ENCODE assay signal across 9 mouse cellular contexts in genomic region chr2:69884581-69884980, GRCm38 (mm10). TPM values are rescaled to one million over a fixed set of nuclear protein-coding genes. Genes with fewer than 3 reads are reported as not detected.
A peak's percentile ranks its signal among the peaks of the same experiment; 100 is the strongest.
DNase-seq lines count a peak whose midpoint lies in the region; ATAC-seq and TF ChIP-seq lines count a peak whose summit lies in the region.
"Had no signal": no experiment of that assay in that cellular context is flagged by ENCODE, and none has a peak within 500 bp of the region (broad histone marks: within the 10 kb centered on the region; RNA-seq: fewer than 3 reads in every experiment).

No protein-coding gene starts in this region.

- no peaks in the 10 kb centered on the region for H3K27me3 ChIP-seq in embryonic facial prominence, embryonic 11.5 days (ENCODE audit: control insufficient read depth, insufficient read depth, low read length)
- no peaks in the 10 kb centered on the region for H3K27me3 ChIP-seq in intestine, embryonic 16.5 days (replicated peaks; ENCODE audit: control insufficient read depth, insufficient read depth, low read length)
- H3K27me3 ChIP-seq in neural tube, embryonic 13.5 days, result no peaks in the 10 kb centered on the region

- no peaks in the 10 kb centered on the region for H3K36me3 ChIP-seq in embryonic facial prominence, embryonic 11.5 days (replicated peaks; ENCODE audit: control insufficient read depth, insufficient read depth, low read depth, low read length)
- no peaks in the 10 kb centered on the region for H3K36me3 ChIP-seq in intestine, embryonic 16.5 days (ENCODE audit: control insufficient read depth, insufficient read depth, low read length)
- H3K36me3 ChIP-seq in neural tube, embryonic 13.5 days, result no peaks in the 10 kb centered on the region

- no peaks in the 10 kb centered on the region for H3K4me1 ChIP-seq in embryonic facial prominence, embryonic 11.5 days (ENCODE audit: control insufficient read depth, insufficient read depth, low read length)
- H3K4me1 ChIP-seq in intestine, embryonic 16.5 days (ENCODE audit: control insufficient read depth, insufficient read depth, low read length), result 0 out of 2 replicates have a peak, but pooled peaks cover 4% of the 10 kb centered on the region
- H3K4me1 ChIP-seq in neural tube, embryonic 13.5 days (replicated peaks), result peaks cover 18% of the 10 kb centered on the region

- 66% methylated on average over 6 of the region's 6 CpGs for WGBS in embryonic facial prominence, embryonic 11.5 days
- 50% methylated on average over 6 of the region's 6 CpGs for WGBS in intestine, embryonic 16.5 days
- 60% methylated on average over 6 of the region's 6 CpGs for WGBS in neural tube, embryonic 13.5 days

- no peak overlapping the region for H3K27ac ChIP-seq in left cerebral cortex, adult 2 months
- H3K27ac ChIP-seq in embryonic facial prominence, embryonic 11.5 days (replicated peaks; ENCODE audit: low read depth, low read length), result no peak overlapping the region
- H3K27ac ChIP-seq in intestine, embryonic 16.5 days (ENCODE audit: low read length), result no peak overlapping the region
- H3K27ac ChIP-seq in neural tube, embryonic 13.5 days (replicated peaks), result no peak overlapping the region

- no peak for ATAC-seq in embryonic facial prominence, embryonic 11.5 days (replicated peaks; ENCODE audit: insufficient number of reproducible peaks, low FRiP score, low TSS enrichment, low read depth)
- ATAC-seq in intestine, embryonic 16.5 days, result no peak
- no peak for ATAC-seq in neural tube, embryonic 13.5 days (ENCODE audit: low read depth)
- no peak for ATAC-seq in CD4-positive, CD25-positive, alpha-beta regulatory T cell, adult 4 months

- H3K9ac ChIP-seq in embryonic facial prominence, embryonic 11.5 days (replicated peaks; ENCODE audit: low read length), result no peak overlapping the region
- no peak overlapping the region; the same call in 1 of the 2 replicates for H3K9ac ChIP-seq in intestine, embryonic 16.5 days (ENCODE audit: low read depth, low read length)
- 0 out of 2 replicates have a peak overlapping the region, but pooled peaks have one; percentile 81 for H3K9ac ChIP-seq in neural tube, embryonic 13.5 days

- no peak for TF ChIP-seq CTCF in left cerebral cortex, adult 2 months (IDR thresholded peaks at IDR 0.05)

- peak overlapping the region; percentile 61 for H3K4me3 ChIP-seq in left cerebral cortex, adult 2 months
- peak overlapping the region; percentile 51 for H3K4me3 ChIP-seq in embryonic facial prominence, embryonic 11.5 days (ENCODE audit: low read depth, low read length)
- peak overlapping the region; percentile 70 for H3K4me3 ChIP-seq in intestine, embryonic 16.5 days (ENCODE audit: low read length)
- peak overlapping the region; percentile 57 for H3K4me3 ChIP-seq in neural tube, embryonic 13.5 days

- no peak for DNase-seq in left cerebral cortex, adult 2 months (ENCODE audit: extremely low spot score in 1 of 2, low spot score in 2 of 2)
- no peak for DNase-seq in left cerebral cortex, postnatal 36 days (ENCODE audit: low spot score in 2 of 2)
- DNase-seq in embryonic facial prominence, embryonic 11.5 days (ENCODE audit: low spot score), result no peak
- no peak for DNase-seq in right cerebral cortex, postnatal 14 days
- DNase-seq in urinary bladder, postnatal 25 days (ENCODE audit: low spot score), result no peak
- DNase-seq: adrenal gland, postnatal 14 days had no signal

- no peaks in the 10 kb centered on the region for H3K9me3 ChIP-seq in embryonic facial prominence, embryonic 11.5 days (replicated peaks; ENCODE audit: control insufficient read depth, low read length)
- H3K9me3 ChIP-seq in intestine, embryonic 16.5 days (ENCODE audit: control insufficient read depth, low read length), result no peaks in the 10 kb centered on the region
- H3K9me3 ChIP-seq in neural tube, embryonic 13.5 days, result no peaks in the 10 kb centered on the region

- H3K4me2 ChIP-seq in embryonic facial prominence, embryonic 11.5 days (ENCODE audit: low read depth, low read length), result peak overlapping the region; percentile 37
- peak overlapping the region; percentile 74 for H3K4me2 ChIP-seq in intestine, embryonic 16.5 days (ENCODE audit: low read depth, low read length)
- peak overlapping the region; percentile 78 for H3K4me2 ChIP-seq in neural tube, embryonic 13.5 days

- intact Hi-C loops in left cerebral cortex, adult 2 months (cut with DNase I), result no loop called here
- intact Hi-C loops in left cerebral cortex, postnatal 36 days (cut with DNase I), result no loop called here

RNA-seq across cellular contexts. Expression of gene Mettl5, which starts 0.8 kb away (rescaled TPM):
- total RNA-seq in left cerebral cortex, adult 2 months (2021), result 10 to 100 TPM; 13.5 to 15.2 TPM
- 10 to 100 TPM; 11.4 to 12.8 TPM for total RNA-seq in left cerebral cortex, postnatal 36 days (2021)
- 31.5 and 36.9 TPM in 2 replicates for polyA plus RNA-seq in embryonic facial prominence, embryonic 11.5 days (2014; fragmentation: Nextera tagmentation; extraction: Ambion mirVana)
- 36.7 and 38.5 TPM in 2 replicates for polyA plus RNA-seq in intestine, embryonic 16.5 days (2015; fragmentation: Nextera tagmentation; extraction: Ambion mirVana)
- 26.9 and 31.0 TPM in 2 replicates for polyA plus RNA-seq in neural tube, embryonic 13.5 days (2015; fragmentation: Nextera tagmentation; extraction: Ambion mirVana)
- 10 to 100 TPM; 73.1 to 75.3 TPM for polyA plus RNA-seq in CD4-positive, CD25-positive, alpha-beta regulatory T cell, adult 4 months (2017; shearing (Covaris generic))

RNA-seq across cellular contexts. Expression of gene Ubr3, which starts 12.5 kb away (rescaled TPM):
- total RNA-seq in left cerebral cortex, adult 2 months (2021), result 100 to 1,000 TPM; 134 to 137 TPM
- total RNA-seq in left cerebral cortex, postnatal 36 days (2021), result 100 to 1,000 TPM; 132 to 159 TPM
- 15.9 and 18.1 TPM in 2 replicates for polyA plus RNA-seq in embryonic facial prominence, embryonic 11.5 days (2014; fragmentation: Nextera tagmentation; extraction: Ambion mirVana)
- 8.3 and 11.1 TPM in 2 replicates for polyA plus RNA-seq in intestine, embryonic 16.5 days (2015; fragmentation: Nextera tagmentation; extraction: Ambion mirVana)
- polyA plus RNA-seq in neural tube, embryonic 13.5 days (2015; fragmentation: Nextera tagmentation; extraction: Ambion mirVana), result 15.8 and 18.0 TPM in 2 replicates
- 10 to 100 TPM; 11.7 to 16.1 TPM for polyA plus RNA-seq in CD4-positive, CD25-positive, alpha-beta regulatory T cell, adult 4 months (2017; shearing (Covaris generic))

RNA-seq across cellular contexts. Expression of gene Ssb, which starts 23.2 kb away (rescaled TPM):
- total RNA-seq in left cerebral cortex, adult 2 months (2021), result 100 to 1,000 TPM; 108 to 115 TPM
- 100 to 1,000 TPM; 111 to 126 TPM for total RNA-seq in left cerebral cortex, postnatal 36 days (2021)
- polyA plus RNA-seq in embryonic facial prominence, embryonic 11.5 days (2014; fragmentation: Nextera tagmentation; extraction: Ambion mirVana), result 436 and 508 TPM in 2 replicates
- 223 and 249 TPM in 2 replicates for polyA plus RNA-seq in intestine, embryonic 16.5 days (2015; fragmentation: Nextera tagmentation; extraction: Ambion mirVana)
- 341 and 352 TPM in 2 replicates for polyA plus RNA-seq in neural tube, embryonic 13.5 days (2015; fragmentation: Nextera tagmentation; extraction: Ambion mirVana)
- polyA plus RNA-seq in CD4-positive, CD25-positive, alpha-beta regulatory T cell, adult 4 months (2017; shearing (Covaris generic)), result 100 to 1,000 TPM; 232 to 274 TPM
